Mouse (Mus musculus): Measurements from ENCODE around the gene Zbp1. TPM values are rescaled to one million over a fixed set of nuclear protein-coding genes. Genes with fewer than 3 reads are reported as not detected.

Gene Zbp1
- 0.11 and 0.23 TPM in 2 replicates for polyA plus RNA-seq (2015; fragmentation: Nextera tagmentation; extraction: Ambion mirVana)

DNA sequence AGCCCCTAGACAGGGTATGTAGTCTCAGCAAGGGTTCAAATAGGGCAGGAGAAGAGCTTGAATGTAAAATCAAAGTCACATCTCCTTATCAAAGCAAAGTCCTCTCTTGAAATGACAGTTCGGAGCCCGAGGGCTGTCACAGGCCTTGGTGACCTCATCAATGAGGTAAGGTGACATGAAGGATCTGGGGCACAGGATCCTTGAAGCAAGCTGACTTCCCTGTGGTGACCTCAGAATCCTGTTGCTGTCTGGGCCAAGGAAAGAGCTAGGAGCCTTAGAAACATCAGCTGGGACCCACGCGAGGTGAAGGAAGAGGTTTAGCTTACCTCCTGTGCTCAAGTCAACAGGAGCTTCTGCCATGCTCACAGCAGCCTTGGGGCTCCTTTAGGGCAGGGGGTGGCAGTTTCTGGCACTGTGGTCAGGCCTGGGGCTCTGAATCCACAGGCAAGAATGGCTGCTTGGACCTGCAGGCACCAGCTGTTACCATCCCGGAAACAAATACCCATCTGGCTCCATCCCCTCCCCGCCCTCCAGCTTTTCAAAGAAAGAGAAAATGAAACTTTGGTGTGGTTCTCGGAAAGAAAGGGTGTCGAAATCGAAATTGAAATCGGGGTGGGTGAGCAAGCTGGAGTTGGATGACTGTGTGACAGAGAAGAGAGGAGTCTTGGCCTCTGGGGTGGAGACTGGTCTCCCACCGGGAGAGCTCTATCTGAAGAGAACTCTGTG is at the start of gene Zbp1:
Zbp1 (minus strand) TSS at position 508 of the 726 bp plus-strand sequence.
- Histone ChIP-seq H3K9ac (replicated peaks) (no peak within 1 kb of the TSS), H3K27me3 (no peaks in the 10 kb centered on the region)

GRCm38 (mm10) chr2:173267562-173267961 is 48.8 kb upstream of the Zbp1 start:
- WGBS, result 75% methylated on average over 3 of the region's 3 CpGs
- no peak overlapping the region for H3K4me3 ChIP-seq
- peaks cover 72% of the 10 kb centered on the region for H3K4me1 ChIP-seq
- no peaks in the 10 kb centered on the region for H3K36me3 ChIP-seq
- no peaks in the 10 kb centered on the region for H3K27me3 ChIP-seq
- no peak overlapping the region for H3K27ac ChIP-seq (replicated peaks)
- no peak overlapping the region for H3K4me2 ChIP-seq (replicated peaks)
- no peaks in the 10 kb centered on the region for H3K9me3 ChIP-seq
- ATAC-seq (replicated peaks), result no peak
- no peak overlapping the region for H3K9ac ChIP-seq (replicated peaks)

More for the DNA sequence above, at the start of gene Zbp1:
- Histone ChIP-seq H3K4me3 (no peak within 1 kb of the TSS), H3K27ac (replicated peaks) (no peak within 1 kb of the TSS), H3K9me3 (no peaks in the 10 kb centered on the region), H3K36me3 (no peaks in the 10 kb centered on the region), H3K4me2 (replicated peaks) (no peak within 1 kb of the TSS), H3K4me1 (no peaks in the 10 kb centered on the region)
- ATAC-seq (replicated peaks), result no peak
- WGBS, result 70% methylated on average over 11 of the region's 11 CpGs

- Histone ChIP-seq H3K27ac (replicated peaks) (no peak overlapping the region), H3K4me2 (replicated peaks) (no peak overlapping the region), H3K9ac (replicated peaks) (no peak overlapping the region), H3K4me1 (peaks cover 72% of the 10 kb centered on the region), H3K9me3 (no peaks in the 10 kb centered on the region), H3K4me3 (no peak overlapping the region), H3K27me3 (no peaks in the 10 kb centered on the region), H3K36me3 (no peaks in the 10 kb centered on the region)
- no peak for ATAC-seq (replicated peaks)
- WGBS, result 76% methylated on average over 25 of the region's 25 CpGs
Observed at GRCm38 (mm10) chr2:173266349-173267112, 47.8 kb upstream of the Zbp1 start.

- peaks cover 72% of the 10 kb centered on the region for H3K4me1 ChIP-seq
- H3K27ac ChIP-seq (replicated peaks), result peak overlapping the region; percentile 51
- H3K4me3 ChIP-seq, result no peak overlapping the region
- no peaks in the 10 kb centered on the region for H3K36me3 ChIP-seq
- ATAC-seq (replicated peaks), result no peak
- H3K27me3 ChIP-seq, result no peaks in the 10 kb centered on the region
- no peak overlapping the region for H3K4me2 ChIP-seq (replicated peaks)
- WGBS, result 84% methylated on average over 22 of the region's 22 CpGs
- no peak overlapping the region for H3K9ac ChIP-seq (replicated peaks)
- no peaks in the 10 kb centered on the region for H3K9me3 ChIP-seq
Observed at GRCm38 (mm10) chr2:173265468-173266265, 46.9 kb upstream of the Zbp1 start.

DNA sequence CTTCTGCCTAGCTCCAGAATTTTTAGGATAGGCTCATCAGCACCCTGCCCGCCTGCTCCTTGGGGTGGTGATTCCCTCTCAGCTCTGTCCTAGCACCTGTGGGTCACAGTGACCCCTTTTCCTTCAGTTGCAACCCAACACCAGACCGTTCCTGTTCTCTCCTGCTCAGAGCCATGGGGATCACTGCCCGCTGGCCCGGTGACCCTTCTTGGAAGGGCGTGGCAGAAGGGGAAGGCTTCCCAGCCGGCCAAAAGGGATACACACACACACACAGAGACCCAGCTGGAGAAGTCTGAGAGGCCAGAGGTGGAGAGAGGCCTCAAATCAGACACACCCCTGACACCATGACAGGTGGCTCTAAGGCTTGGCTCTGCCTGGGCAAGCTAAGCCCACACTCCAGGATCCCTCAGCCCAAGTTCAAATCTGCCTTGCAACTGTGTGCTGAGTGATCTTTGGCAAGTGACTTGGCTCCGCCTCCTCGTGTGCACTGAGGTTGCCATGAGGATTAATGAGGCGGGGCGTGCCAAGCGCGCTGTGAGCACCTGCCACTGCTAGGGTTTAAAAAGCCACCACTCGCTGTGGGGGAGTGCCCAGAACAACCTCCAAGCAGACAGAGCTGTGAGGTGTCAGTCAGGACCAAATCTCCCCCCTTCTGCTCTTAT is 45.9 kb upstream of the Zbp1 start:
- peak overlapping the region; percentile 51 for H3K27ac ChIP-seq (replicated peaks)
- H3K4me1 ChIP-seq, result peaks cover 72% of the 10 kb centered on the region
- no peak overlapping the region for H3K9ac ChIP-seq (replicated peaks)
- H3K27me3 ChIP-seq, result no peaks in the 10 kb centered on the region
- 26% methylated on average over 13 of the region's 13 CpGs for WGBS
- no peak overlapping the region for H3K4me3 ChIP-seq
- 0 out of 2 replicates have a peak overlapping the region, but pooled peaks have one; percentile 2 for H3K4me2 ChIP-seq (replicated peaks)
- peak; percentile 74 for ATAC-seq (replicated peaks)
- H3K9me3 ChIP-seq, result no peaks in the 10 kb centered on the region
- no peaks in the 10 kb centered on the region for H3K36me3 ChIP-seq

DNA sequence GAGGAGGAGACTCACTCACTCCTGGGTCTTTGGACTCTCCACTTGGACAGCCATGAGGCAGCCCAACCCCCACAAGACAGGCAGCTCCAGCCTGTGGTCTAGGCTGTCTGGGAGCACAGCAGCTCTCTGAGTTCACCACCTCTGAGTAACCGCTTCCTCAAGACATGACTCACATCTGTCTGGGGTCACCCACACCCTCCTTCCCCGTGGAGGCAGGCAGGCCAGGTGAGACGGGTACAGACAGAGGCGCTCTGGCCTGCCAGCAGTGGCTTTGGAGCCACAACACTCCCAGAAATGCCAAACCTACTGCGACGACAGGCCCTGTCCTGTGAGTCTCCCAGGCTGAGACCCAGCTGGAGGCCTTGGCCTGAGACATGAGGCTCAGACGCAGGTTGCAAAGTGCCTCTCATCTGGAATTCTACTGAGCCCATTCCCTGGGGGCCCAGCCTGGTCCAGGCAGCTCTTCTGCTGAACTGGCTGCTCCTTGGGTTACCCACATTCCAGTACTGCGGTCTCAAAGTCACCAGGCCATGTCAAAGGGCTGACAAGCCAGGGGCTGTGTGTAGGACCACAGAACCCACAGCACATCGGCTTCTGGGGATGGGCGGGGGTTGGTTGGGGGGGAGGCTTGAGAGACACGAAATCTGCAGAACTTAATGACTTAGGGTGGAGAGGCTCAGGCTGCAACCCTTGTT is 45.1 kb upstream of the Zbp1 start:
- no peak overlapping the region for H3K27ac ChIP-seq (replicated peaks)
- ATAC-seq (replicated peaks), result no peak; the same call in 1 of the 2 replicates
- H3K9ac ChIP-seq (replicated peaks), result no peak overlapping the region
- H3K36me3 ChIP-seq, result no peaks in the 10 kb centered on the region
- no peak overlapping the region for H3K4me2 ChIP-seq (replicated peaks)
- H3K9me3 ChIP-seq, result no peaks in the 10 kb centered on the region
- WGBS, result 69% methylated on average over 11 of the region's 11 CpGs
- H3K4me1 ChIP-seq, result peaks cover 77% of the 10 kb centered on the region
- no peaks in the 10 kb centered on the region for H3K27me3 ChIP-seq
- no peak overlapping the region for H3K4me3 ChIP-seq

- Histone ChIP-seq H3K4me2 (replicated peaks) (no peak overlapping the region), H3K4me3 (no peak overlapping the region), H3K4me1 (peaks cover 92% of the 10 kb centered on the region), H3K27ac (replicated peaks) (0 out of 2 replicates have a peak overlapping the region, but pooled peaks have one; percentile 1), H3K9me3 (no peaks in the 10 kb centered on the region), H3K36me3 (no peaks in the 10 kb centered on the region), H3K27me3 (no peaks in the 10 kb centered on the region), H3K9ac (replicated peaks) (no peak overlapping the region)
- 70% methylated on average over 10 of the region's 10 CpGs for WGBS
- ATAC-seq (replicated peaks), result no peak
Observed at GRCm38 (mm10) chr2:173261497-173261896, 42.8 kb upstream of the Zbp1 start.

DNA sequence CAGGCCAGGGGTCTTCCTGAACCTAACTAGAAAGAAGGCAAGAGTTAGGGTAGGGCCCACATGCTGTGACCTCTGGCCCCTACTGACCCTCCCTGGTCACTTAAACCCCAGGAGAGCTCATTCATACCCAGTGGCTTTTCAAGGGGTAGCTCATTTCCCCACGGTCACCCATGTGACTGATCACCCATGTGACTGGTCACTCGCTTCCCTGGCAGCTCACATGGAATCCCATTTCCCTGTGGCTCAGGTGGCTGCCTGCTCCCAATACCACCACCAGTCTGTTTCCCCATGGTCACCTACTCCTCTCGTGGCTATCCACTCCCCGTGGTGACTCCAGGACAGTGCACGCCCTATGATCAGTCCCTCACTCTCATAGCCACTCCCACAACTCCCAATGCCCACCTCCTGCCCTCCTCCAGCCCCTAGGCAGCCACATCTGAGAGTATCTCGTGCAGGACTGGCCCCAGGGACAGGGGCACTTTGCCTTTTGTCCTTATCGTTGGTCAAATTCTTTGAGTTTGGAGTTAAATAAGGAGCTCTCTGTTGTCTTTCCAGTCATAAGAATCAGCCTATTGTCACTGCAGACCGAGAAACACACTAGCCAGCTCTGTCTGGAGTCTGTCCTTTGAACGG is 39.9 kb upstream of the Zbp1 start:
- no peak for ATAC-seq (replicated peaks)
- no peak overlapping the region for H3K9ac ChIP-seq (replicated peaks)
- 37% methylated on average over 9 of the region's 9 CpGs for WGBS
- H3K36me3 ChIP-seq, result no peaks in the 10 kb centered on the region
- H3K27ac ChIP-seq (replicated peaks), result peak overlapping the region; percentile 78
- H3K4me2 ChIP-seq (replicated peaks), result no peak overlapping the region
- H3K4me3 ChIP-seq, result no peak overlapping the region
- peaks cover 93% of the 10 kb centered on the region for H3K4me1 ChIP-seq
- H3K9me3 ChIP-seq, result no peaks in the 10 kb centered on the region
- H3K27me3 ChIP-seq, result no peaks in the 10 kb centered on the region

DNA sequence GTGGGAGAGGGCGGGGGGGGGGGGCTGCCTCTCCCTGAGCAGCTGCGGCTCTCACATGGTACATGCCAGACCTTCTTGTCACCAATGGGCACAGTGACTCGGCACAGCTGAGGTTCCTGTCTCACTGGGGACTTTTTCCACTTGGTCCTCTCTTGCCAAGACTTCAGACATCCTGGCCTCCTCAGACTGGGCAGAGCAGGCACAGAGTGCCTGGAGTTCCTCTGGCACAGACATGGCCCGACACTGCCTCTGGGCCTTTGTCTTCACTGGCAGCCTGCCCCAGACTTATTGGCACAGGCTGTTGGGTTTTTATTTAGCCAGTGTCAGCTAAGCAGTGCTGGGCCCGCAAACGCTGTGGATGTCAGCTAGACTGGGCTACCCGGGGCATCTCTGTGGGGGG is 38.9 kb upstream of the Zbp1 start:
- no peaks in the 10 kb centered on the region for H3K9me3 ChIP-seq
- H3K4me3 ChIP-seq, result no peak overlapping the region
- H3K9ac ChIP-seq (replicated peaks), result no peak overlapping the region
- no peaks in the 10 kb centered on the region for H3K27me3 ChIP-seq
- WGBS, result 10% methylated on average over 7 of the region's 7 CpGs
- H3K27ac ChIP-seq (replicated peaks), result peak overlapping the region; percentile 78
- ATAC-seq (replicated peaks), result peak; percentile 83
- no peak overlapping the region for H3K4me2 ChIP-seq (replicated peaks)
- peaks cover 97% of the 10 kb centered on the region for H3K4me1 ChIP-seq
- H3K36me3 ChIP-seq, result no peaks in the 10 kb centered on the region

DNA sequence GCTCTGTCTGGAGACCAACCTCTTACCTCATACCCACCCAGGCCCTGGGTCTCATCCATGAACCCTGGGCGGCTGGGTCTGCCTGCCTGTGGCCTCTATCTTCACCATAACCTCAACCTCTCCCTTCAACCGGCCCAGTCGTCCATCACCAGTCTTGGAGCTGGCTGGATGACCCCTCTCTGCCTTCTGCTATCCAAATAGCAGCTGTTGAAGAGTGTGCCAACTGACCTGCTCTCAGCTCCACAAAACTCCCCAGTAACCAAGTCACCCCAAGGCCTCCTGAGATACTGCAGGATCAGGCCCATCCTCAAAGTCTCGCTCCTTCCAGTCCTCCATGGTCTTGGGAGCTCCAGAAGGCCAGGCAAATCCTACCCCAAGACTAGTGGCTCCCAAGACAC is 37.8 kb upstream of the Zbp1 start:
- no peak overlapping the region for H3K4me3 ChIP-seq
- H3K4me1 ChIP-seq, result peaks cover 98% of the 10 kb centered on the region
- WGBS, result 78% methylated on average over 4 of the region's 4 CpGs
- ATAC-seq (replicated peaks), result no peak
- H3K27ac ChIP-seq (replicated peaks), result peak overlapping the region; percentile 78; the same call in 1 of the 2 replicates
- H3K9ac ChIP-seq (replicated peaks), result no peak overlapping the region
- no peaks in the 10 kb centered on the region for H3K27me3 ChIP-seq
- H3K36me3 ChIP-seq, result no peaks in the 10 kb centered on the region
- H3K9me3 ChIP-seq, result no peaks in the 10 kb centered on the region
- H3K4me2 ChIP-seq (replicated peaks), result no peak overlapping the region
